Mouse (Mus musculus) forebrain, postnatal 0 days (tissue): Measurements from ENCODE around the gene Zg16. TPM values are rescaled to one million over a fixed set of nuclear protein-coding genes. Genes with fewer than 3 reads are reported as not detected.
A peak's percentile ranks its signal among the peaks of the same experiment; 100 is the strongest.

Experiments used
- ATAC-seq: fragments of 200-750 bp; cut with Nextera tagmentation; 2 replicates; pipeline ENCODE4 v1.8.0; 2017; ENCODE audit warnings: mild to moderate bottlenecking, moderate library complexity
- DNase-seq: peaks from one replicate; pipeline ENCODE4 v3.0.0-alpha.2; 2015
- H3K27ac ChIP-seq: fragments of 300-500 bp; sonication (generic); 2 replicates; pipeline ENCODE4 v1.5.1; 2014; ENCODE audit warnings: low read depth, mild to moderate bottlenecking, antibody characterized with exemption, low read length, moderate library complexity, mixed read lengths
- H3K27me3 ChIP-seq: fragments of 300-500 bp; sonication (generic); 2 replicates; pipeline ENCODE4 v1.6.1; 2014; ENCODE audit warnings: mild to moderate bottlenecking, low read length, mixed read lengths; ENCODE audit not compliant: insufficient read depth
- H3K36me3 ChIP-seq: fragments of 300-500 bp; sonication (generic); 2 replicates; pipeline ENCODE4 v1.6.1; 2014; ENCODE audit warnings: mild to moderate bottlenecking, moderate library complexity; ENCODE audit not compliant: insufficient read depth
- H3K4me1 ChIP-seq: fragments of 300-500 bp; sonication (generic); 2 replicates; pipeline ENCODE4 v1.6.1; 2014; ENCODE audit warnings: antibody characterized with exemption; ENCODE audit not compliant: insufficient read depth
- H3K4me2 ChIP-seq: fragments of 300-500 bp; sonication (generic); 2 replicates; pipeline ENCODE4 v1.6.1; 2014; ENCODE audit warnings: low read depth, mild to moderate bottlenecking, moderate library complexity
- H3K4me3 ChIP-seq: fragments of 300-500 bp; sonication (generic); 2 replicates; pipeline ENCODE4 v1.5.1; 2014; ENCODE audit warnings: low read depth, low read length, mixed read lengths
- H3K9ac ChIP-seq: fragments of 300-500 bp; sonication (generic); 2 replicates; pipeline ENCODE4 v1.6.1; 2014; ENCODE audit warnings: mild to moderate bottlenecking
- H3K9me3 ChIP-seq: fragments of 300-500 bp; sonication (generic); 2 replicates; pipeline ENCODE4 v1.6.1; 2016; ENCODE audit warnings: low read length
- CTCF ChIP-seq: sonication (generic); IDR thresholded peaks from 2 replicates; pipeline ENCODE4 v1.5.1; 2016; ENCODE audit warnings: antibody characterized with exemption, control low read depth, low read depth
- WGBS: fragments of 180-500 bp; shearing (Covaris S2); extraction: QIAGEN DNeasy Blood & Tissue Kit; methylation state at CpG from one replicate; pipeline ENCODE4 v1.1.7; 2014; 5-methylcytosine and 5-hydroxymethylcytosine counted together
- polyA plus RNA-seq: library from polyadenylated mRNA; unstranded; fragments of >200 nt; fragmentation: Nextera tagmentation; extraction: Ambion mirVana; gene quantifications from 2 replicates; pipeline ENCODE4 v1.2.1, GENCODE M21; 2015
- total RNA-seq: library from RNA; depleted of rRNA; stranded (reverse); fragments of >200 nt; gene quantifications from 2 replicates; pipeline ENCODE4 v1.2.3, GENCODE M21; 2014

Gene Zg16
- total and polyA plus RNA-seq, 2 experiments from 2014 or later = not detected

DNA sequence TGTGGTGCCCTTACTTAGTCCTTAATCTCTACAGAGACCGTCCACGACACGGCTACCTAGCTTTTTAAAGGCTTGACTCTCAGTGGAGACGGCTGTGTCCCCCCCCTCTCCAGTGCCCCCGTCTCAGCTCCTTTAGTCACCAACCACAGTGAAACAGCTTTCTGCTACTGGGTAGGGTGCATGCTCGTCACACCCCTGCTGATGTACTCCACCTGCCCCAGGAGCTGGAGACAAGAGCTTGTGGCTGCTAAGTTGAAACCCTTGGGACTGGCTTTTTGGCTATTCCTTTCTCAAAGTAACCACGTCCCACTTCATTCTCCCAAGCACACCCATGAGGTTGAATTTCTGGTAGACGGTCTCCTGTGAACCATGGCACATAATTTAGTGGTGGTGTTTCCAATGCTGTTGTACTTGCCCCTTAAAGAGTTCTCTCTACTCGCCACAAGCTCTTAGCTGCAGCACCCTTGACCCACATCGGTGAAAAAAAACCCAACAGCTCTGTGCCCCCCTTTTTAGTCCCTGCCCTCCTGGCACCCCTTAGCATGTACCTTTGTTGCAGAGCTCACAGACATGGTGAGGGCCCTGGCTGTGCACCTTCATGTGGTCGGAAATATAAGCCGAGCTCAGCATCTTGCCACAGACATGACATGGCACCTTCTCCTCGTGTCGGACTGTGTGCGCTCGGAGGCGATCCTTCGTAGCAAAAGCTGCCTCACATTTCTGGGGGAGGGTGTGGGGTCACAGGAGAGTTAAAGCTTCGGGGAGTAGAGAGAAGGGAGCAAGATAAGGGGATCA is 63.0 kb downstream of the Zg16 start:
- Histone ChIP-seq H3K4me2 (peak overlapping the region; percentile 87), H3K27me3 (no peaks in the 10 kb centered on the region), H3K4me1 (peaks cover 44% of the 10 kb centered on the region), H3K4me3 (peak overlapping the region; percentile 97), H3K27ac (peak overlapping the region; percentile 99; the same call in 1 of the 2 replicates), H3K9ac (peak overlapping the region; percentile 98), H3K36me3 (peaks cover 17% of the 10 kb centered on the region), H3K9me3 (no peaks in the 10 kb centered on the region)
- DNase-seq = no peak
- WGBS = 11% methylated on average over 19 of the region's 19 CpGs
- no peak for TF ChIP-seq CTCF
- no peak for ATAC-seq

DNA sequence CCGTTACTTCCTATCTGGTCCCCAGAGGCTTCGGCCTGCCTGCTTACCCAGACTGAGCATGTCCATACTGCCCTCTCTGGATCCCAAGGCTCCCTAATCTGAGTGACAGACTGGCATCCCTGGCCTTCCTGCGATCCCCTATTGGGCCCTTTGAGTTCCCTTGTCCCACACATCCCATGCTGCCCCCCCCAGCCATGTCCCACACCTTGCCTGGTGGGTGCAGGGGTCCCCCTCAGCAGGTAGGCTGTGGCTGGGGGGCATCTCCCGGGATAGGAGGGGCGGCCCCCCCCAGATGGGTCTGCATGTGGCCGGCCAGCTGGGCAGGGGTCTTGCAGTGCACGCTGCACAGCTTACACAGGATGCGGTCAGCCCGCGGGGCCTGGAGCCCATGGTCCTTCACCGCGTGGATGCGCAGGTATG is 63.8 kb downstream of the Zg16 start:
- no peak for ATAC-seq
- Histone ChIP-seq H3K27ac (no peak overlapping the region), H3K27me3 (no peaks in the 10 kb centered on the region), H3K9me3 (no peaks in the 10 kb centered on the region), H3K4me3 (no peak overlapping the region), H3K9ac (no peak overlapping the region), H3K4me1 (peaks cover 50% of the 10 kb centered on the region), H3K36me3 (peaks cover 17% of the 10 kb centered on the region), H3K4me2 (peak overlapping the region; percentile 87)
- DNase-seq = no peak
- TF ChIP-seq CTCF = no peak
- WGBS = 70% methylated on average over 13 of the region's 13 CpGs

DNA sequence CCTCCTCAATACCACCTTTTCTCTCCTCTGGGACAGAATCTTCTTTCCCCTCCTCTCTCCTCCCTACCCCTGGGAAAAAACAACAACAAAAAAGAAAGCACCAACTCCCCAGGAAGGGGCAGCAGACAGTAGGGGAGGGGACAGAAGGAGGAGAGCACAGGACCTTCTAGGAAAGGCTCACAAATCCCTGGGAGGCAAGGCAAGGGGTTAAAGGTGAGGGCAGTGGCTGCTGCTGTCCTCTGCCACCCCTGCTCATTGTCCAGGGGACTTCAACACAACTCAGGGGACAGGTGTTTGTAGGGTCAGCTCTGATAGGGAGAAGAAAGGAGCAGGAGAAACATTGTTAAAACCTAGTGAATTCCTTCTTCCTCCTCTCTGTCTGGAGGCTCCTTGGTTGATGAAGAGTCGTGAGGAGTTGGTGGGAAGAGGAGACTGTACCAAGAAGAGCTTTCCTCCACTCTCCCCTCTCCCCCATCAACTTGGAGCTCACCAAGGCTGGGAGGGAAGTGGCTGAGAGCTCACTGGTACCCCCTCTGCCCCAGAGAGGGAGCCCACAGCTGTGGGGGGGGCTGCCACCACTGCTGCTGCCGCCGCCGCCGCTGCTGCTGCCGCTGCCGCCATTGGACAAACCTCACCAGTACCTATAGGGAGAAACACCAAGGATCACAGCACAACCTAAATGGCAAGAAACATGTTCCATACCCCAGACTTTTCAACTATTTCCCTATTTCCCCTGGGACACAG is 64.4 kb downstream of the Zg16 start:
- Histone ChIP-seq H3K36me3 (peaks cover 17% of the 10 kb centered on the region), H3K4me3 (no peak overlapping the region), H3K4me1 (peaks cover 50% of the 10 kb centered on the region), H3K9ac (no peak overlapping the region), H3K27ac (no peak overlapping the region), H3K27me3 (no peaks in the 10 kb centered on the region), H3K4me2 (peak overlapping the region; percentile 87; the same call in 1 of the 2 replicates), H3K9me3 (no peaks in the 10 kb centered on the region)
- no peak for TF ChIP-seq CTCF
- DNase-seq (no peak), ATAC-seq (no peak)
- WGBS = 69% methylated on average over 7 of the region's 7 CpGs

DNA sequence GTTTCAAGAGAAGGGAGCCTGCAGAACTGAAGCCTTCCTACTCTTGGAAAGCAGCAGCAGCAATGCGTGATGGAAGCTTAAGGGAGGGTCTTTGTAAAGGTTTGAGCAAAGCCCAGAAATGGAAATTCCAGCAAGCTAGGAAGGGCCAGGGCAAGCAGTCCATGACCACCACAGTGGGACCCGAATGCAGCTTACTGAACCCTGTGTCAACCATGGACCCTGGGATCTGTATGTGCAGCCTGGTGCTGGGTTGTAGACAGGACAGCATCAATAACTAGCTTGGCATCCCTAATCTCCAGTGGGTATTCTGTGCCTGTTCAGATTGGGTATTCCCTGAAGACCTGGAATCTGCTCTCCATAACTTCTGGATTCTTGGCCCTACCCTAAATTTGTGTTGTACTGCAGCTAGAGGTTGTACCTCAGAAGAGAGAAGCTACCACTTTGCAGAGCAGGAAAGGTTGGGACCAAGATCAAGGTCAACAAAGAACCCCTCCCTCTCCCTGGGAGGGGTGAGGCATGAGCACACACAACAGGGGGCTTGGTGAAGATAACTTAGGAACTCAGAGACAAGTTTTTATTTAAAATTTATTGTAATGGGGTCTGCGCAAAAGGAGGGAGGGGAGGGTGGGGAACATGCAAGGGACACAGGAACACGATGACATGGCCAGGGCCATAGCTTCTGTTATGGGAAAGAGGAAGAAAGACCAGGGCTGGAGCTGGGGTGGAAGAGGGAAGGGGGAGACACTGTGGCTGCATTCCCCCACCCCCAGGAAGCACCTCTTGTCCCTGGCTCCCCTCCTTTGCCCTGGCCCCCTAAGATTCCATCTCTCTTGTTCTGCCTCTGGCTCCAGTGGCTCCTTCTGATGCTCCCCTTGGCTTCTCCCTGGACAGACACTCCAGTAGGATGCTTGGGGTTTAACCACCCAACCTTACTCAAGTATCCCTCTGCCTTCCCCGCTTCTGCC is 65.3 kb downstream of the Zg16 start:
- H3K9me3 ChIP-seq = no peaks in the 10 kb centered on the region
- peaks cover 17% of the 10 kb centered on the region for H3K36me3 ChIP-seq
- peak overlapping the region; percentile 71 for H3K9ac ChIP-seq
- H3K4me1 ChIP-seq = peaks cover 50% of the 10 kb centered on the region
- H3K4me2 ChIP-seq = peak overlapping the region; percentile 88
- ATAC-seq (no peak), DNase-seq (peak; percentile 59)
- peak overlapping the region; percentile 86 for H3K27ac ChIP-seq
- TF ChIP-seq CTCF = 0 out of 2 replicates have a peak, but pooled peaks have one; percentile 0
- 32% methylated on average over 5 of the region's 5 CpGs for WGBS
- H3K27me3 ChIP-seq = no peaks in the 10 kb centered on the region
- peak overlapping the region; percentile 46 for H3K4me3 ChIP-seq

DNA sequence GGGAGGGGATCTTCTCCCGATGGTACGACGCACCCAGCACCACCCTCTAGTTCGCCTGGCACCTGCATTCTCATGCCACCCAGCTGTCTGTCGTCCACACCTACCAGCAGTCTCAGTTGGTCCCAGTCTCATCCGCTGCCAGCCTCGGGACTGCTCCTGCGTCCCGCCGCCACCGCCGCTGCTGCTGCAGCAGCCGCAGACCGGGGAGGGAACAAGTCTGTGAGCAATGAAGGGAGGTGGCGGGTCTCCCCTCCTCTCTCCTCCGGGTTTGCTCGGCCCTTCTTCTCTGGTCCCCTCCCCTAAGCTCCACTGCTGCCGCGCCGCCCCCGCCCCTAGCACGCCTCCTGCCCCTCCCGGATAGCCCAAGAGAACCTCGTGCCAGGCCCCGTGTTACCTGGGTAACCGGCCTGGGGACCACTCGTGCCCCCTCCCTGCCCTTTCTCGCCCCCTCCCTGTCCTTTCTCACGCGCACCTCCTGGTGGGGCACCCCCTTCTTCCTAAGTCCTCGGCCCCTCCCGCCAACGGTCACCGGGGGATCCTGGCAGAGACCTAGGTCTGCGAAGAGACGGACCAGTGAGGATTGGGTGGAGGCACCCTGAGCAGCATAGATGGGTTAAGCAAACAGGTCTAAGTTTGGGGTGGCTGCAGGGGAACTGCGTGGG is 66.1 kb downstream of the Zg16 start, which contains the start of the genes Gm42742 and Prrt2:
Gm42742 (minus strand) TSS at position 197 of the 662 bp plus-strand sequence.
Prrt2 (minus strand) TSS at position 311 of the 662 bp plus-strand sequence.
- Histone ChIP-seq H3K4me1 (peaks cover 51% of the 10 kb centered on the region), H3K9ac (peak within 1 kb of the TSS; percentile 71), H3K36me3 (peaks cover 17% of the 10 kb centered on the region), H3K9me3 (no peaks in the 10 kb centered on the region), H3K27me3 (no peaks in the 10 kb centered on the region), H3K4me2 (peak within 1 kb of the TSS; percentile 88), H3K27ac (peak within 1 kb of the TSS; percentile 86), H3K4me3 (peak within 1 kb of the TSS; percentile 46)
- WGBS = 3% methylated on average over 34 of the region's 37 CpGs
- ATAC-seq (peak; percentile 30), DNase-seq (peak; percentile 73)
- 0 out of 2 replicates have a peak, but pooled peaks have one; percentile 1 for TF ChIP-seq CTCF

DNA sequence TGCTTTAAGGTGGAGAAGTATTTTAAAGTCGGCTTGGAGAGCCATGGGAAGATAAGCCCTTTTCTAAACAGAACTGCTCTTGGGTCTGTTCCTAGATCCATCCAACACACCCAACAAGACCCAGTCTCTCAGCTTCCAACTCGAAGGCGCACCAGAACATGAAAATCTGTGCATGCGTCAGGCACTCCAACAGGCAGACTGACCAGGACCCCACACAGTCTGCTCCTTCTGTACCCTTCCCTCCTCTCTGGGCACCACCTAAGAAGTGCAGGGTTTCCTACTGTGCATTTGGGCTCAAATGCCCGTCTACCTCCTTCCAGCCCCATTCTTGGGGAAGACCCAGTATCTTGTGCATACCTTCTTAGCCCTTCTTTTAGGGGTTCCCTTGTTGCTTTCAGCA is 66.6 kb downstream of the Zg16 start:
- Histone ChIP-seq H3K27me3 (no peaks in the 10 kb centered on the region), H3K4me3 (peak overlapping the region; percentile 46), H3K4me1 (peaks cover 56% of the 10 kb centered on the region), H3K36me3 (peaks cover 17% of the 10 kb centered on the region), H3K27ac (peak overlapping the region; percentile 86), H3K9me3 (no peaks in the 10 kb centered on the region), H3K4me2 (peak overlapping the region; percentile 88), H3K9ac (peak overlapping the region; percentile 71)
- ATAC-seq (no peak), DNase-seq (no peak)
- no peak for TF ChIP-seq CTCF
- 12% methylated on average over 5 of the region's 5 CpGs for WGBS
